Mouse (Mus musculus) liver, embryonic 14.5 days (tissue): ENCODE results near the gene Chmp1a. TPM values are rescaled to one million over a fixed set of nuclear protein-coding genes. Genes with fewer than 3 reads are reported as not detected.

Experiments used
- ATAC-seq: fragments of 200-750 bp; cut with Nextera tagmentation; 2 replicates; pipeline ENCODE4 v1.8.0; 2017; ENCODE audit warnings: moderate number of reproducible peaks, mild to moderate bottlenecking, moderate library complexity; ENCODE audit not compliant: insufficient read depth
- DNase-seq, 3 experiments: peaks; one replicate each; pipeline ENCODE4 v3.0.0-alpha.2; 2012 to 2013; ENCODE audit warnings: low read depth in 3 of 3, low spot score in 3 of 3
- H3K27ac ChIP-seq: fragments of 300-500 bp; sonication (generic); 2 replicates; pipeline ENCODE4 v1.5.1; 2014; ENCODE audit warnings: moderate library complexity, mild to moderate bottlenecking, control low read depth, inconsistent platforms
- H3K27me3 ChIP-seq: fragments of 300-500 bp; sonication (generic); 2 replicates; pipeline ENCODE4 v1.6.1; 2014; ENCODE audit warnings: mild to moderate bottlenecking, low read length, moderate library complexity; ENCODE audit not compliant: control insufficient read depth, insufficient read depth
- H3K36me3 ChIP-seq: fragments of 300-500 bp; sonication (generic); replicated peaks from 2 replicates; pipeline ENCODE4 v1.6.1; 2014; ENCODE audit warnings: low read depth; ENCODE audit not compliant: control insufficient read depth, insufficient read depth
- H3K4me1 ChIP-seq, 2 experiments: fragments of 200-500 bp in 1 of 2; fragments of 300-500 bp in 1 of 2; sonication (generic) in 1 of 2; replicated peaks; 2 replicates each; pipeline ENCODE4 v1.6.1; 2012 to 2014; ENCODE audit warnings: antibody characterized with exemption in 1 of 2, inconsistent platforms in 1 of 2, low read length in 1 of 2; ENCODE audit not compliant: control insufficient read depth in 2 of 2, insufficient read depth in 2 of 2
- H3K4me2 ChIP-seq: fragments of 300-500 bp; sonication (generic); 2 replicates; pipeline ENCODE4 v1.6.1; 2014; ENCODE audit warnings: low read depth, mild to moderate bottlenecking, control low read depth, moderate library complexity
- H3K4me3 ChIP-seq, 2 experiments: fragments of 200-500 bp in 1 of 2; fragments of 300-500 bp in 1 of 2; sonication (generic) in 1 of 2; 2 replicates each; pipeline ENCODE4 v1.5.1; 2012 to 2014; ENCODE audit warnings: low read depth in 2 of 2, low read length in 2 of 2, mild to moderate bottlenecking in 2 of 2, control low read depth in 1 of 2, inconsistent platforms in 1 of 2, moderate library complexity in 1 of 2; ENCODE audit not compliant: insufficient read depth in 1 of 2
- H3K9ac ChIP-seq: fragments of 300-500 bp; sonication (generic); replicated peaks from 2 replicates; pipeline ENCODE4 v1.6.1; 2014; ENCODE audit warnings: mild to moderate bottlenecking, control low read depth, moderate library complexity
- H3K9me3 ChIP-seq: fragments of 300-500 bp; sonication (generic); 2 replicates; pipeline ENCODE4 v1.6.1; 2016; ENCODE audit warnings: low read length, mixed read lengths; ENCODE audit not compliant: control insufficient read depth
- CTCF ChIP-seq: IDR thresholded peaks from 2 replicates; pipeline ENCODE4 v1.5.1; 2016; ENCODE audit warnings: antibody characterized with exemption, low read depth, control low read depth
- EP300 ChIP-seq: IDR thresholded peaks from 2 replicates; pipeline ENCODE4 v1.6.1; 2016; ENCODE audit warnings: antibody characterized with exemption, low read depth
- WGBS: fragments of 180-500 bp; shearing (Covaris S2); extraction: QIAGEN DNeasy Blood & Tissue Kit; methylation state at CpG from one replicate; pipeline ENCODE4 v1.1.7; 2014; ENCODE audit not compliant: insufficient replicate concordance; 5-methylcytosine and 5-hydroxymethylcytosine counted together
- polyA plus RNA-seq, 2 experiments: library from polyadenylated mRNA; depleted of rRNA in 1 of 2; stranded (reverse) in 1 of 2; unstranded in 1 of 2; fragments of >200 nt; fragmentation: Nextera tagmentation in 1 of 2; extraction: Ambion mirVana in 1 of 2; gene quantifications; 2 replicates each; pipeline versions ENCODE4 v1.2.1 to v1.2.3; 2012 to 2014

The Chmp1a gene
- polyA plus RNA-seq, 2 experiments = 29.9 to 42.9 TPM

GRCm38 (mm10) chr8:123253451-123254098 is 41.0 kb upstream of the Chmp1a start:
- Histone ChIP-seq H3K9ac (peak overlapping the region; percentile 90), H3K36me3 (peaks cover 6% of the 10 kb centered on the region), H3K4me1 (peaks cover 8 to 13% of the 10 kb centered on the region in 2 experiments), H3K27ac (peak overlapping the region; percentile 3; the same call in 1 of the 2 replicates), H3K4me2 (peak overlapping the region; percentile 78), H3K27me3 (no peaks in the 10 kb centered on the region), H3K9me3 (no peaks in the 10 kb centered on the region), H3K4me3 (peak overlapping the region; percentile 84 to 87)
- no peak for DNase-seq
- peak; percentile 42 for ATAC-seq
- no peak for TF ChIP-seq EP300
- no peak for TF ChIP-seq CTCF
- WGBS = under 1% methylated on average over 40 of the region's 40 CpGs

GRCm38 (mm10) chr8:123252925-123253324 is 40.4 kb upstream of the Chmp1a start:
- 50% methylated on average over 4 of the region's 4 CpGs for WGBS
- peak overlapping the region; percentile 78 for H3K4me2 ChIP-seq
- no peaks in the 10 kb centered on the region for H3K27me3 ChIP-seq
- peaks cover 6% of the 10 kb centered on the region for H3K36me3 ChIP-seq
- peak overlapping the region; percentile 90 for H3K9ac ChIP-seq
- peaks cover 8 to 13% of the 10 kb centered on the region in 2 experiments for H3K4me1 ChIP-seq
- TF ChIP-seq CTCF (no peak), EP300 (no peak)
- H3K27ac ChIP-seq = no peak overlapping the region
- DNase-seq = no peak
- H3K9me3 ChIP-seq = no peaks in the 10 kb centered on the region
- peak overlapping the region in 1 of 2 experiments; percentile 87; a peak in 2 of 4 replicates for H3K4me3 ChIP-seq
- no peak for ATAC-seq

- Histone ChIP-seq H3K4me3 (no peak overlapping the region), H3K9me3 (no peaks in the 10 kb centered on the region), H3K4me2 (no peak overlapping the region), H3K4me1 (peaks cover 8 to 13% of the 10 kb centered on the region in 2 experiments), H3K27me3 (no peaks in the 10 kb centered on the region), H3K9ac (no peak overlapping the region), H3K36me3 (no peaks in the 10 kb centered on the region; the same call in 1 of the 2 replicates), H3K27ac (no peak overlapping the region)
- TF ChIP-seq CTCF (no peak), EP300 (no peak)
- DNase-seq (no peak), ATAC-seq (no peak)
- 88% methylated on average over 5 of the region's 5 CpGs for WGBS
Observed at GRCm38 (mm10) chr8:123250940-123251339, 38.4 kb upstream of the Chmp1a start.

GRCm38 (mm10) chr8:123248596-123248995 is 36.0 kb upstream of the Chmp1a start:
- Histone ChIP-seq H3K36me3 (no peaks in the 10 kb centered on the region; the same call in 1 of the 2 replicates), H3K27ac (no peak overlapping the region), H3K4me2 (no peak overlapping the region), H3K9ac (no peak overlapping the region), H3K4me1 (peaks cover 3 to 5% of the 10 kb centered on the region in 2 experiments), H3K27me3 (no peaks in the 10 kb centered on the region), H3K9me3 (no peaks in the 10 kb centered on the region), H3K4me3 (no peak overlapping the region)
- TF ChIP-seq EP300 = no peak
- no peak for TF ChIP-seq CTCF
- DNase-seq = no peak
- no peak for ATAC-seq
- WGBS = 67% methylated on average over 8 of the region's 8 CpGs

- H3K4me3 ChIP-seq = no peak overlapping the region
- H3K4me2 ChIP-seq = no peak overlapping the region
- H3K27me3 ChIP-seq = no peaks in the 10 kb centered on the region
- H3K9me3 ChIP-seq = no peaks in the 10 kb centered on the region
- TF ChIP-seq CTCF (no peak), EP300 (no peak)
- H3K4me1 ChIP-seq = no peaks in the 10 kb centered on the region
- no peak for DNase-seq
- WGBS = 87% methylated on average over 6 of the region's 6 CpGs
- no peak overlapping the region for H3K9ac ChIP-seq
- ATAC-seq = no peak
- no peak overlapping the region for H3K27ac ChIP-seq
- H3K36me3 ChIP-seq = no peaks in the 10 kb centered on the region; the same call in 1 of the 2 replicates
Observed at GRCm38 (mm10) chr8:123247748-123248147, 35.2 kb upstream of the Chmp1a start.
